Mouse (Mus musculus): ENCODE data around the gene 4930578G10Rik. TPM values are rescaled to one million over a fixed set of nuclear protein-coding genes. Genes with fewer than 3 reads are reported as not detected.

4930578G10Rik gene
- 1.2 TPM for polyA plus RNA-seq (2015; fragmentation: Illumina TruSeq; extraction: RNeasy Lipid Tissue Mini Kit (QIAGEN cat#74804); ENCODE audit: low read depth, low replicate concordance)

GRCm38 (mm10) chr4:42735245-42735644 is at the start of gene 4930578G10Rik:
Gene 4930578G10Rik, plus strand, starts transcription at chr4:42735545.

GRCm38 (mm10) chr4:42756477-42756876 is 21.1 kb downstream of the 4930578G10Rik start, which contains the start of gene Ccl19:
Gene Ccl19, minus strand, starts transcription at chr4:42756577.

GRCm38 (mm10) chr4:42773893-42774292 is 38.5 kb downstream of the 4930578G10Rik start, which contains the start of gene Ccl21a:
Gene Ccl21a, minus strand, starts transcription at chr4:42773993.

GRCm38 (mm10) chr4:42853788-42854187 is 118.4 kb downstream of the 4930578G10Rik start, which contains the start of gene Fam205a1:
Gene Fam205a1, minus strand, starts transcription at chr4:42853888.

GRCm38 (mm10) chr4:42856671-42857070 is 121.3 kb downstream of the 4930578G10Rik start, which contains the start of gene Gm12394:
Gene Gm12394, minus strand, starts transcription at chr4:42856771.

GRCm38 (mm10) chr4:42874134-42874533 is 138.8 kb downstream of the 4930578G10Rik start, which contains the start of gene Fam205c:
Gene Fam205c, minus strand, starts transcription at chr4:42874234.

Other genes with a start within 250 kb of the 4930578G10Rik start
- not detected for gene Fam205a2, start 207.4 kb upstream of the 4930578G10Rik start, polyA plus RNA-seq (2015; fragmentation: Illumina TruSeq; extraction: RNeasy Lipid Tissue Mini Kit (QIAGEN cat#74804); ENCODE audit: low read depth, low replicate concordance)
- gene Gm10591, start 123.3 kb upstream of the 4930578G10Rik start, polyA plus RNA-seq (2015; fragmentation: Illumina TruSeq; extraction: RNeasy Lipid Tissue Mini Kit (QIAGEN cat#74804); ENCODE audit: low read depth, low replicate concordance) = not detected
- 1.4 TPM for gene Gm2564, start 105.8 kb upstream of the 4930578G10Rik start, polyA plus RNA-seq (2015; fragmentation: Illumina TruSeq; extraction: RNeasy Lipid Tissue Mini Kit (QIAGEN cat#74804); ENCODE audit: low read depth, low replicate concordance)
- gene Ccl27b, start 80.3 kb upstream of the 4930578G10Rik start, polyA plus RNA-seq (2015; fragmentation: Illumina TruSeq; extraction: RNeasy Lipid Tissue Mini Kit (QIAGEN cat#74804); ENCODE audit: low read depth, low replicate concordance) = 8.3 TPM
- 0.43 TPM for gene Il11ra2, start 73.7 kb upstream of the 4930578G10Rik start, polyA plus RNA-seq (2015; fragmentation: Illumina TruSeq; extraction: RNeasy Lipid Tissue Mini Kit (QIAGEN cat#74804); ENCODE audit: low read depth, low replicate concordance)
- not detected for gene Ccl19, start 21.0 kb downstream of the 4930578G10Rik start, polyA plus RNA-seq (2015; fragmentation: Illumina TruSeq; extraction: RNeasy Lipid Tissue Mini Kit (QIAGEN cat#74804); ENCODE audit: low read depth, low replicate concordance)
- gene Ccl21a, start 38.4 kb downstream of the 4930578G10Rik start, polyA plus RNA-seq (2015; fragmentation: Illumina TruSeq; extraction: RNeasy Lipid Tissue Mini Kit (QIAGEN cat#74804); ENCODE audit: low read depth, low replicate concordance) = not detected
- gene Fam205a1, start 118.3 kb downstream of the 4930578G10Rik start, polyA plus RNA-seq (2015; fragmentation: Illumina TruSeq; extraction: RNeasy Lipid Tissue Mini Kit (QIAGEN cat#74804); ENCODE audit: low read depth, low replicate concordance) = 0.18 TPM
- 0.76 TPM for gene Gm12394, start 121.2 kb downstream of the 4930578G10Rik start, polyA plus RNA-seq (2015; fragmentation: Illumina TruSeq; extraction: RNeasy Lipid Tissue Mini Kit (QIAGEN cat#74804); ENCODE audit: low read depth, low replicate concordance)
- not detected for gene Fam205c, start 138.7 kb downstream of the 4930578G10Rik start, polyA plus RNA-seq (2015; fragmentation: Illumina TruSeq; extraction: RNeasy Lipid Tissue Mini Kit (QIAGEN cat#74804); ENCODE audit: low read depth, low replicate concordance)
- 194 TPM for gene Phf24, start 181.1 kb downstream of the 4930578G10Rik start, polyA plus RNA-seq (2015; fragmentation: Illumina TruSeq; extraction: RNeasy Lipid Tissue Mini Kit (QIAGEN cat#74804); ENCODE audit: low read depth, low replicate concordance)
- 155 TPM for gene Dnajb5, start 214.3 kb downstream of the 4930578G10Rik start, polyA plus RNA-seq (2015; fragmentation: Illumina TruSeq; extraction: RNeasy Lipid Tissue Mini Kit (QIAGEN cat#74804); ENCODE audit: low read depth, low replicate concordance)
- gene 1700022I11Rik, start 234.1 kb downstream of the 4930578G10Rik start, polyA plus RNA-seq (2015; fragmentation: Illumina TruSeq; extraction: RNeasy Lipid Tissue Mini Kit (QIAGEN cat#74804); ENCODE audit: low read depth, low replicate concordance) = not detected

Data from brain, adult 10 weeks (tissue).